Mouse (Mus musculus) layer of hippocampus, postnatal 36 days (tissue): ENCODE data around the gene Nutf2. TPM values are rescaled to one million over a fixed set of nuclear protein-coding genes. Genes with fewer than 3 reads are reported as not detected.

Source experiments
- total RNA-seq, 2 experiments: library from RNA; stranded (reverse); gene quantifications; 2 replicates each; pipeline ENCODE4 v1.2.3; 2021

Nutf2 gene
- total RNA-seq, 2 experiments from 2014 or later = 27.6 to 36.3 TPM

Other genes starting within 250 kb of the Nutf2 start
- gene Ctcf, start 224.0 kb upstream of the Nutf2 start, total RNA-seq = 10 to 100 TPM; 73.6 to 80.1 TPM
- not detected for gene Agrp, start 223.2 kb upstream of the Nutf2 start, total RNA-seq
- 10 to 100 TPM; 69.3 to 72.7 TPM for gene Carmil2, start 174.3 kb upstream of the Nutf2 start, total RNA-seq
- 10 to 100 TPM; 37.1 to 38.7 TPM for gene Acd, start 159.5 kb upstream of the Nutf2 start, total RNA-seq
- 10 to 100 TPM; 29.1 to 36.3 TPM for gene Pard6a, start 159.4 kb upstream of the Nutf2 start, total RNA-seq
- gene 4933405L10Rik, start 152.9 kb upstream of the Nutf2 start, total RNA-seq = not detected
- 1 to 10 TPM; 9.0 to 9.4 TPM for gene Enkd1, start 152.4 kb upstream of the Nutf2 start, total RNA-seq
- 10 to 100 TPM; 21.9 to 22.5 TPM for gene Gfod2, start 101.9 kb upstream of the Nutf2 start, total RNA-seq
- gene Ranbp10, start 33.2 kb upstream of the Nutf2 start, total RNA-seq = 10 to 100 TPM; 24.4 to 27.6 TPM
- under 1 TPM in 1 of 2 experiments, not detected in 1; 0.22 TPM for gene Tsnaxip1, start 32.8 kb upstream of the Nutf2 start, total RNA-seq
- 10 to 100 TPM; 14.2 to 15.2 TPM for gene Cenpt, start 7.3 kb upstream of the Nutf2 start, total RNA-seq
- gene Thap11, start 5.4 kb upstream of the Nutf2 start, total RNA-seq = 10 to 100 TPM; 42.2 to 42.3 TPM
- gene Edc4, start 20.3 kb downstream of the Nutf2 start, total RNA-seq = 10 to 100 TPM; 59.2 to 68.2 TPM
- gene Nrn1l, start 33.0 kb downstream of the Nutf2 start, total RNA-seq = 1 to 10 TPM in 1 of 2 experiments, under 1 TPM in 1; 1.00 to 3.0 TPM
- 1 to 10 TPM; 7.7 to 8.3 TPM for gene Pskh1, start 39.9 kb downstream of the Nutf2 start, total RNA-seq
- gene Ctrl, start 73.3 kb downstream of the Nutf2 start, total RNA-seq = 1 to 10 TPM; 1.6 TPM
- gene Psmb10, start 77.9 kb downstream of the Nutf2 start, total RNA-seq = 10 to 100 TPM; 57.0 to 69.0 TPM
- 10 to 100 TPM; 41.7 to 45.8 TPM for gene Lcat, start 82.8 kb downstream of the Nutf2 start, total RNA-seq
- 10 to 100 TPM; 20.5 to 20.7 TPM for gene Slc12a4, start 105.5 kb downstream of the Nutf2 start, total RNA-seq
- gene Dpep3, start 118.8 kb downstream of the Nutf2 start, total RNA-seq = not detected
- gene Dus2, start 130.8 kb downstream of the Nutf2 start, total RNA-seq = 10 to 100 TPM; 18.9 to 22.6 TPM
- gene Dpep2nb, start 145.4 kb downstream of the Nutf2 start, total RNA-seq = under 1 TPM in 1 of 2 experiments, not detected in 1; 0.32 TPM
- gene Ddx28, start 151.3 kb downstream of the Nutf2 start, total RNA-seq = 10 to 100 TPM; 11.5 to 14.6 TPM
- gene Nfatc3, start 198.3 kb downstream of the Nutf2 start, total RNA-seq = 10 to 100 TPM; 11.1 to 11.9 TPM